In the genomic region with DNA sequence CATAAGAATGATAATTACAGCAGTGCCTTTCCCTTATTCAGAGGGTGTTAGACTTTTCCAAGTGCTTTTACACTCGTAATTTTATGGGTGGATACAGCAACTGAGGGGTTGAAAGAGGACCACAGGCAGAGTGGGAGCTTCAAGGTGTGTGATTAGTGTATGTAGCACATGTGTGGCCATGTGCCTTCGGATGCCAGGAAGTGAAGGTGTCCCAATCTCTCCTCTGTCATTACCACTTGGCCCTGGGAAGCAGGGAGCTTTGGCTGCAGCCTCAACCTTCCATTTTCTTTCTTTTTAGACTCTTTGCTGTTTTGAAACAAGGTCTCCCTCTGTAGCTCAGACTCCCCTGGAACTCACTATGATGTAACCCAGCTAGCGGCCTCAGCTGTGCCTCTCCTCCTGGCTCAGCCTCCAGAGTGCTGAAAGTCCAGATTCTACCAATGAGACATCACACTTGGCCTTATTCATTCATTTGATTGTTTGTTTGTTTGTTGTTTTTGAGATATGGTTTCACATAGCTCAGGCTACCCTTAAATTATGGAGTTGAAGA, we compare ENCODE assay signal across 13 mouse cellular contexts. TPM values are rescaled to one million over a fixed set of nuclear protein-coding genes. Genes with fewer than 3 reads are reported as not detected.
A peak's percentile ranks its signal among the peaks of the same experiment; 100 is the strongest.
DNase-seq lines count a peak whose midpoint lies in the region; ATAC-seq and TF ChIP-seq lines count a peak whose summit lies in the region.
"Had no signal": no experiment of that assay in that cellular context is flagged by ENCODE, and none has a peak within 500 bp of the region (broad histone marks: within the 10 kb centered on the region; RNA-seq: fewer than 3 reads in every experiment).

No protein-coding gene starts in this region.

- peak overlapping the region; percentile 32 for H3K4me3 ChIP-seq in heart, embryonic 15.5 days
- H3K4me3 ChIP-seq in lung, postnatal 0 days (ENCODE audit: low read depth, low read length) = 0 out of 2 replicates have a peak overlapping the region, but pooled peaks have one; percentile 23
- H3K4me3 ChIP-seq in embryonic fibroblast, embryonic 13.5 days (ENCODE audit: insufficient read depth, low read length) = peak overlapping the region; percentile 63
- H3K4me3 ChIP-seq in forebrain, postnatal 0 days (ENCODE audit: low read depth, low read length) = no peak overlapping the region
- H3K4me3 ChIP-seq in midbrain, embryonic 10.5 days = no peak overlapping the region

- H3K27ac ChIP-seq in heart, embryonic 15.5 days = peak overlapping the region; percentile 73
- H3K27ac ChIP-seq in lung, postnatal 0 days (ENCODE audit: low read length) = no peak overlapping the region
- peak overlapping the region; percentile 91 for H3K27ac ChIP-seq in embryonic fibroblast, embryonic 13.5 days (ENCODE audit: insufficient read depth, low read length)
- no peak overlapping the region for H3K27ac ChIP-seq in forebrain, postnatal 0 days (ENCODE audit: low read depth, low read length)
- H3K27ac ChIP-seq in midbrain, embryonic 10.5 days (replicated peaks) = no peak overlapping the region; the same call in 1 of the 2 replicates
- H3K27ac ChIP-seq: hindbrain, embryonic 14.5 days had no signal

- no peak for DNase-seq in heart, postnatal 10 days
- DNase-seq in lung, postnatal 0 days (ENCODE audit: low spot score) = peak; percentile 31
- DNase-seq in lung, postnatal 25 days (ENCODE audit: low spot score) = no peak
- no peak for DNase-seq in forebrain, postnatal 0 days
- no peak for DNase-seq in midbrain, embryonic 10.5 days (ENCODE audit: low spot score)

- H3K36me3 ChIP-seq in heart, embryonic 15.5 days = no peaks in the 10 kb centered on the region
- no peaks in the 10 kb centered on the region; the same call in 1 of the 2 replicates for H3K36me3 ChIP-seq in lung, postnatal 0 days (ENCODE audit: insufficient read depth, low read length)
- H3K36me3 ChIP-seq in forebrain, postnatal 0 days (ENCODE audit: insufficient read depth) = no peaks in the 10 kb centered on the region
- H3K36me3 ChIP-seq in midbrain, embryonic 10.5 days = no peaks in the 10 kb centered on the region

- TF ChIP-seq POLR2A in embryonic fibroblast, embryonic 13.5 days (IDR thresholded peaks at IDR 0.05; ENCODE audit: low read depth, low read length) = no peak

- H3K27me3 ChIP-seq in heart, embryonic 15.5 days = no peaks in the 10 kb centered on the region
- H3K27me3 ChIP-seq in lung, postnatal 0 days (replicated peaks; ENCODE audit: insufficient read depth, low read length) = no peaks in the 10 kb centered on the region
- H3K27me3 ChIP-seq in forebrain, postnatal 0 days (ENCODE audit: insufficient read depth, low read length) = no peaks in the 10 kb centered on the region
- H3K27me3 ChIP-seq in midbrain, embryonic 10.5 days (ENCODE audit: low read depth, poor library complexity, severe bottlenecking) = peaks cover 28% of the 10 kb centered on the region; the same call in 1 of the 2 replicates

- H3K9ac ChIP-seq in heart, embryonic 15.5 days = peak overlapping the region; percentile 26; the same call in 1 of the 2 replicates
- no peak overlapping the region for H3K9ac ChIP-seq in lung, postnatal 0 days (replicated peaks; ENCODE audit: low read depth)
- no peak overlapping the region for H3K9ac ChIP-seq in forebrain, postnatal 0 days
- H3K9ac ChIP-seq: hindbrain, embryonic 14.5 days had no signal

- 68% methylated on average over 3 of the region's 3 CpGs for WGBS in heart, embryonic 15.5 days
- 71% methylated on average over 3 of the region's 3 CpGs for WGBS in lung, postnatal 0 days
- WGBS in forebrain, postnatal 0 days = 75% methylated on average over 3 of the region's 3 CpGs
- 86% methylated on average over 3 of the region's 3 CpGs for WGBS in midbrain, embryonic 10.5 days

- H3K4me1 ChIP-seq in heart, embryonic 15.5 days (replicated peaks) = peaks cover 57% of the 10 kb centered on the region
- H3K4me1 ChIP-seq in lung, postnatal 0 days (ENCODE audit: insufficient read depth, low read depth, low read length) = peaks cover 11% of the 10 kb centered on the region
- H3K4me1 ChIP-seq in embryonic fibroblast, embryonic 13.5 days (ENCODE audit: control insufficient read depth, insufficient read depth, low read length) = no peaks in the 10 kb centered on the region
- H3K4me1 ChIP-seq in forebrain, postnatal 0 days (ENCODE audit: insufficient read depth) = 0 out of 2 replicates have a peak, but pooled peaks cover 10% of the 10 kb centered on the region
- peaks cover 40% of the 10 kb centered on the region for H3K4me1 ChIP-seq in midbrain, embryonic 10.5 days

- H3K9me3 ChIP-seq in heart, embryonic 15.5 days (replicated peaks) = no peaks in the 10 kb centered on the region
- H3K9me3 ChIP-seq in lung, postnatal 0 days (ENCODE audit: low read length) = no peaks in the 10 kb centered on the region
- no peaks in the 10 kb centered on the region for H3K9me3 ChIP-seq in forebrain, postnatal 0 days (ENCODE audit: low read length)
- no peaks in the 10 kb centered on the region for H3K9me3 ChIP-seq in midbrain, embryonic 10.5 days (replicated peaks)
- H3K9me3 ChIP-seq: G1E had no signal

- H3K4me2 ChIP-seq in heart, embryonic 15.5 days = peak overlapping the region; percentile 51
- peak overlapping the region; percentile 40 for H3K4me2 ChIP-seq in lung, postnatal 0 days (replicated peaks; ENCODE audit: low read depth, low read length)
- no peak overlapping the region for H3K4me2 ChIP-seq in forebrain, postnatal 0 days (ENCODE audit: low read depth)
- H3K4me2 ChIP-seq: hindbrain, embryonic 14.5 days had no signal

- TF ChIP-seq EP300 in lung, postnatal 0 days (IDR thresholded peaks at IDR 0.05) = no peak

- intact Hi-C loops in heart, postnatal 10 days (cut with DNase I) = no loop called here

- TF ChIP-seq CTCF in lung, postnatal 0 days (IDR thresholded peaks at IDR 0.05) = no peak
- no peak for TF ChIP-seq CTCF in embryonic fibroblast, embryonic 13.5 days (IDR thresholded peaks at IDR 0.05; ENCODE audit: borderline replicate concordance, insufficient read depth, low read length)
- no peak for TF ChIP-seq CTCF in forebrain, postnatal 0 days (IDR thresholded peaks at IDR 0.05; ENCODE audit: low read depth)

- no peak for ATAC-seq in heart, embryonic 15.5 days (replicated peaks; ENCODE audit: insufficient number of reproducible peaks, insufficient read depth, low FRiP score, low read depth)
- no peak for ATAC-seq in lung, postnatal 0 days
- ATAC-seq in forebrain, postnatal 0 days = no peak

RNA-seq across cellular contexts. Expression of a gene that starts 11.3 kb away (rescaled TPM):
- 72.8 and 82.5 TPM in 2 replicates for polyA plus RNA-seq in heart, embryonic 15.5 days (2015; fragmentation: Nextera tagmentation; extraction: Ambion mirVana)
- 10 to 100 TPM; 89.5 to 96.3 TPM for total RNA-seq in heart, postnatal 10 days (2021)
- 170 and 229 TPM in 2 replicates for polyA plus RNA-seq in lung, postnatal 0 days (2015; fragmentation: Nextera tagmentation; extraction: Ambion mirVana)
- polyA plus RNA-seq in embryonic fibroblast, embryonic 13.5 days (2011; ENCODE audit: insufficient read length, low read depth, missing spikeins) = 174 and 210 TPM in 2 replicates
- 78.8 and 82.2 TPM in 2 replicates for total RNA-seq in forebrain, postnatal 0 days (2014; rRNA removed)
- 37.1 and 66.7 TPM in 2 replicates for polyA plus RNA-seq in forebrain, postnatal 0 days (2015; fragmentation: Nextera tagmentation; extraction: Ambion mirVana)
- polyA plus RNA-seq in midbrain, embryonic 10.5 days (2016; fragmentation: Nextera tagmentation; extraction: Ambion mirVana) = 82.2 and 106 TPM in 2 replicates

RNA-seq across cellular contexts. Expression of a gene that starts 35.9 kb away (rescaled TPM):
- not detected in 2 replicates for polyA plus RNA-seq in heart, embryonic 15.5 days (2015; fragmentation: Nextera tagmentation; extraction: Ambion mirVana)
- total RNA-seq in heart, postnatal 10 days (2021) = not detected
- 0.61 and 0.92 TPM in 2 replicates for polyA plus RNA-seq in lung, postnatal 0 days (2015; fragmentation: Nextera tagmentation; extraction: Ambion mirVana)
- not detected in 2 replicates for polyA plus RNA-seq in embryonic fibroblast, embryonic 13.5 days (2011; ENCODE audit: insufficient read length, low read depth, missing spikeins)
- not detected in 2 replicates for total RNA-seq in forebrain, postnatal 0 days (2014; rRNA removed)
- polyA plus RNA-seq in forebrain, postnatal 0 days (2015; fragmentation: Nextera tagmentation; extraction: Ambion mirVana) = not detected in 2 replicates
- not detected in 2 replicates for polyA plus RNA-seq in midbrain, embryonic 10.5 days (2016; fragmentation: Nextera tagmentation; extraction: Ambion mirVana)
- total RNA-seq: G1E; layer of hippocampus, adult 8-10 months; megakaryocyte, adult 5-6 weeks had no signal
- polyA plus RNA-seq: embryonic facial prominence, embryonic 11.5 days; G1E; hindbrain, embryonic 14.5 days; neural tube, embryonic 11.5 days had no signal

RNA-seq across cellular contexts. Expression of a gene that starts 41.4 kb away (rescaled TPM):
- polyA plus RNA-seq in heart, embryonic 15.5 days (2015; fragmentation: Nextera tagmentation; extraction: Ambion mirVana) = 164 and 178 TPM in 2 replicates
- total RNA-seq in heart, postnatal 10 days (2021) = 100 to 1,000 TPM; 127 to 130 TPM
- polyA plus RNA-seq in lung, postnatal 0 days (2015; fragmentation: Nextera tagmentation; extraction: Ambion mirVana) = 306 and 384 TPM in 2 replicates
- 218 and 298 TPM in 2 replicates for polyA plus RNA-seq in embryonic fibroblast, embryonic 13.5 days (2011; ENCODE audit: insufficient read length, low read depth, missing spikeins)
- 170 and 254 TPM in 2 replicates for total RNA-seq in forebrain, postnatal 0 days (2014; rRNA removed)
- polyA plus RNA-seq in forebrain, postnatal 0 days (2015; fragmentation: Nextera tagmentation; extraction: Ambion mirVana) = 204 and 233 TPM in 2 replicates
- 201 and 207 TPM in 2 replicates for polyA plus RNA-seq in midbrain, embryonic 10.5 days (2016; fragmentation: Nextera tagmentation; extraction: Ambion mirVana)

Comparison
In these comparisons a context has a peak if more than half of its experiments do, and no peak if none do; other contexts are left out.
1. H3K27ac ChIP-seq: peak in heart, embryonic 15.5 days (single experiment) and embryonic fibroblast, embryonic 13.5 days (single experiment); none in lung, postnatal 0 days (single experiment), forebrain, postnatal 0 days (single experiment) and midbrain, embryonic 10.5 days (single experiment).
2. H3K4me3 ChIP-seq: peak in heart, embryonic 15.5 days (single experiment), lung, postnatal 0 days (single experiment) and embryonic fibroblast, embryonic 13.5 days (single experiment); none in forebrain, postnatal 0 days (single experiment) and midbrain, embryonic 10.5 days (single experiment).